Mouse (Mus musculus): ENCODE measurements around the gene Xrcc1. TPM values are rescaled to one million over a fixed set of nuclear protein-coding genes. Genes with fewer than 3 reads are reported as not detected.
"Not testable (repeated sequence)": the region's sequence is repeated elsewhere in the genome, so short reads cannot be mapped to it uniquely, and the experiment has no call there.

Xrcc1 gene
- polyA plus RNA-seq, 1 experiment from 2014 or later: 110 TPM

- Histone ChIP-seq H3K36me3 (peaks cover 7% of the 10 kb centered on the region; the same call in 1 of the 2 replicates), H3K4me3 (peak overlapping the region; percentile 43), H3K27ac (peak overlapping the region; percentile 43), H3K9ac (peak overlapping the region; percentile 5), H3K4me1 (peaks cover 26% of the 10 kb centered on the region), H3K27me3 (peaks cover 45% of the 10 kb centered on the region), H3K9me3 (no peaks in the 10 kb centered on the region), H3K4me2 (peak overlapping the region; percentile 63)
- WGBS: 2% methylated on average over 36 of the region's 36 CpGs
- ATAC-seq (ENCODE audit: insufficient number of reproducible peaks, low FRiP score, low TSS enrichment, low read depth): peak; percentile 35; the same call in 1 of the 2 replicates
Observed at GRCm38 (mm10) chr7:24610879-24611494, 64.9 kb downstream of the Xrcc1 start.

GRCm38 (mm10) chr7:24611709-24612108, 65.6 kb downstream of the Xrcc1 start:
- Histone ChIP-seq H3K9me3 (no peaks in the 10 kb centered on the region), H3K27me3 (peaks cover 45% of the 10 kb centered on the region), H3K4me2 (peak overlapping the region; percentile 63), H3K4me3 (peak overlapping the region; percentile 43), H3K27ac (no peak overlapping the region), H3K4me1 (peaks cover 26% of the 10 kb centered on the region), H3K9ac (no peak overlapping the region; the same call in 1 of the 2 replicates), H3K36me3 (peaks cover 7% of the 10 kb centered on the region; the same call in 1 of the 2 replicates)
- 12% methylated on average over 7 of the region's 7 CpGs for WGBS
- no peak for ATAC-seq (ENCODE audit: insufficient number of reproducible peaks, low FRiP score, low TSS enrichment, low read depth)

- H3K9ac ChIP-seq: no peak overlapping the region
- no peaks in the 10 kb centered on the region for H3K9me3 ChIP-seq
- peaks cover 45% of the 10 kb centered on the region for H3K27me3 ChIP-seq
- 3% methylated on average over 27 of the region's 27 CpGs for WGBS
- peak overlapping the region; percentile 28 for H3K4me2 ChIP-seq
- ATAC-seq (ENCODE audit: insufficient number of reproducible peaks, low FRiP score, low TSS enrichment, low read depth): no peak
- H3K4me1 ChIP-seq: peaks cover 26% of the 10 kb centered on the region
- no peak overlapping the region for H3K27ac ChIP-seq
- peak overlapping the region; percentile 25 for H3K4me3 ChIP-seq
- H3K36me3 ChIP-seq: peaks cover 7% of the 10 kb centered on the region; the same call in 1 of the 2 replicates
Observed at GRCm38 (mm10) chr7:24612308-24612910, 66.3 kb downstream of the Xrcc1 start.

GRCm38 (mm10) chr7:24614816-24615215, 68.7 kb downstream of the Xrcc1 start:
- WGBS: 76% methylated on average over 13 of the region's 13 CpGs
- Histone ChIP-seq H3K4me1 (peaks cover 30% of the 10 kb centered on the region), H3K9me3 (no peaks in the 10 kb centered on the region), H3K27me3 (peaks cover 36% of the 10 kb centered on the region), H3K27ac (no peak overlapping the region), H3K9ac (no peak overlapping the region), H3K4me3 (no peak overlapping the region), H3K36me3 (no peaks in the 10 kb centered on the region), H3K4me2 (no peak overlapping the region)
- ATAC-seq (ENCODE audit: insufficient number of reproducible peaks, low FRiP score, low TSS enrichment, low read depth): no peak

GRCm38 (mm10) chr7:24617763-24618162, 71.7 kb downstream of the Xrcc1 start:
- H3K27me3 ChIP-seq: peaks cover 9% of the 10 kb centered on the region
- H3K4me1 ChIP-seq: peaks cover 5% of the 10 kb centered on the region
- H3K4me3 ChIP-seq: no peak overlapping the region
- H3K9me3 ChIP-seq: no peaks in the 10 kb centered on the region; the same call in 1 of the 2 replicates
- H3K27ac ChIP-seq: no peak overlapping the region
- WGBS: 79% methylated on average over 8 of the region's 8 CpGs
- H3K36me3 ChIP-seq: no peaks in the 10 kb centered on the region
- no peak overlapping the region for H3K4me2 ChIP-seq
- ATAC-seq (ENCODE audit: insufficient number of reproducible peaks, low FRiP score, low TSS enrichment, low read depth): no peak
- no peak overlapping the region for H3K9ac ChIP-seq

GRCm38 (mm10) chr7:24618374-24618773, 72.3 kb downstream of the Xrcc1 start:
- 88% methylated on average over 8 of the region's 8 CpGs for WGBS
- H3K9me3 ChIP-seq; H3K9ac ChIP-seq; H3K4me2 ChIP-seq; ATAC-seq (ENCODE audit: insufficient number of reproducible peaks, low FRiP score, low TSS enrichment, low read depth); H3K36me3 ChIP-seq; H3K4me1 ChIP-seq; H3K27ac ChIP-seq; H3K27me3 ChIP-seq; H3K4me3 ChIP-seq: not testable (repeated sequence)

- no peak overlapping the region for H3K4me2 ChIP-seq
- H3K27ac ChIP-seq: no peak overlapping the region
- no peaks in the 10 kb centered on the region for H3K27me3 ChIP-seq
- no peaks in the 10 kb centered on the region; the same call in 1 of the 2 replicates for H3K9me3 ChIP-seq
- no peak overlapping the region for H3K4me3 ChIP-seq
- peaks cover 4% of the 10 kb centered on the region; the same call in 1 of the 2 replicates for H3K4me1 ChIP-seq
- no peak overlapping the region for H3K9ac ChIP-seq
- WGBS: 57% methylated on average over 13 of the region's 13 CpGs
- H3K36me3 ChIP-seq: no peaks in the 10 kb centered on the region
- no peak for ATAC-seq (ENCODE audit: insufficient number of reproducible peaks, low FRiP score, low TSS enrichment, low read depth)
Observed at GRCm38 (mm10) chr7:24619671-24620397, 73.7 kb downstream of the Xrcc1 start.

GRCm38 (mm10) chr7:24621193-24621592, 75.1 kb downstream of the Xrcc1 start:
- WGBS: 81% methylated on average over 3 of the region's 3 CpGs
- H3K27ac ChIP-seq: no peak overlapping the region
- H3K36me3 ChIP-seq: no peaks in the 10 kb centered on the region
- H3K9ac ChIP-seq: no peak overlapping the region
- no peaks in the 10 kb centered on the region for H3K27me3 ChIP-seq
- no peaks in the 10 kb centered on the region; the same call in 1 of the 2 replicates for H3K9me3 ChIP-seq
- peaks cover 4% of the 10 kb centered on the region; the same call in 1 of the 2 replicates for H3K4me1 ChIP-seq
- no peak overlapping the region for H3K4me3 ChIP-seq
- H3K4me2 ChIP-seq: no peak overlapping the region
- ATAC-seq (ENCODE audit: insufficient number of reproducible peaks, low FRiP score, low TSS enrichment, low read depth): no peak

- no peak overlapping the region for H3K4me2 ChIP-seq
Observed at GRCm38 (mm10) chr7:24622967-24623366, 76.9 kb downstream of the Xrcc1 start.

More at GRCm38 (mm10) chr7:24622967-24623366, 76.9 kb downstream of the Xrcc1 start:
- H3K9me3 ChIP-seq: no peaks in the 10 kb centered on the region; the same call in 1 of the 2 replicates
- no peaks in the 10 kb centered on the region for H3K27me3 ChIP-seq
- no peak overlapping the region for H3K27ac ChIP-seq
- WGBS: 82% methylated on average over 6 of the region's 6 CpGs
- peaks cover 4% of the 10 kb centered on the region; the same call in 1 of the 2 replicates for H3K4me1 ChIP-seq
- no peak overlapping the region for H3K9ac ChIP-seq
- no peak for ATAC-seq (ENCODE audit: insufficient number of reproducible peaks, low FRiP score, low TSS enrichment, low read depth)
- H3K4me3 ChIP-seq: no peak overlapping the region
- no peaks in the 10 kb centered on the region for H3K36me3 ChIP-seq

Other genes with a start within 250 kb of the Xrcc1 start
- 39.6 and 49.2 TPM in 2 replicates for gene Zfp61, start 245.1 kb upstream of the Xrcc1 start, polyA plus RNA-seq (2015; fragmentation: Nextera tagmentation; extraction: Ambion mirVana)
- 12.2 and 12.8 TPM in 2 replicates for gene Zfp94, start 229.6 kb upstream of the Xrcc1 start, polyA plus RNA-seq (2015; fragmentation: Nextera tagmentation; extraction: Ambion mirVana)
- gene Tescl, start 212.4 kb upstream of the Xrcc1 start, polyA plus RNA-seq (2015; fragmentation: Nextera tagmentation; extraction: Ambion mirVana): not detected in 2 replicates
- 55.8 and 59.7 TPM in 2 replicates for gene Lypd5, start 197.1 kb upstream of the Xrcc1 start, polyA plus RNA-seq (2015; fragmentation: Nextera tagmentation; extraction: Ambion mirVana)
- gene Kcnn4, start 176.0 kb upstream of the Xrcc1 start, polyA plus RNA-seq (2015; fragmentation: Nextera tagmentation; extraction: Ambion mirVana): 3.0 and 3.4 TPM in 2 replicates
- gene Smg9, start 146.7 kb upstream of the Xrcc1 start, polyA plus RNA-seq (2015; fragmentation: Nextera tagmentation; extraction: Ambion mirVana): 23.2 and 23.6 TPM in 2 replicates
- 0.17 TPM in 1 of 2 replicates, not detected in the other for gene Irgc1, start 94.0 kb upstream of the Xrcc1 start, polyA plus RNA-seq (2015; fragmentation: Nextera tagmentation; extraction: Ambion mirVana)
- gene Plaur, start 83.8 kb upstream of the Xrcc1 start, polyA plus RNA-seq (2015; fragmentation: Nextera tagmentation; extraction: Ambion mirVana): 8.1 and 10.1 TPM in 2 replicates
- 5.0 and 6.3 TPM in 2 replicates for gene Cadm4, start 64.3 kb upstream of the Xrcc1 start, polyA plus RNA-seq (2015; fragmentation: Nextera tagmentation; extraction: Ambion mirVana)
- 40.8 and 44.3 TPM in 2 replicates for gene Zfp428, start 39.3 kb upstream of the Xrcc1 start, polyA plus RNA-seq (2015; fragmentation: Nextera tagmentation; extraction: Ambion mirVana)
- gene AC161166.1, start 33.8 kb upstream of the Xrcc1 start, polyA plus RNA-seq (2015; fragmentation: Nextera tagmentation; extraction: Ambion mirVana): 0.32 TPM in 2 replicates
- gene Irgq, start 15.6 kb upstream of the Xrcc1 start, polyA plus RNA-seq (2015; fragmentation: Nextera tagmentation; extraction: Ambion mirVana): 8.2 and 8.3 TPM in 2 replicates
- 5.1 and 7.8 TPM in 2 replicates for gene Pinlyp, start 171 bp upstream of the Xrcc1 start, polyA plus RNA-seq (2015; fragmentation: Nextera tagmentation; extraction: Ambion mirVana)
- gene Ethe1, start 41.3 kb downstream of the Xrcc1 start, polyA plus RNA-seq (2015; fragmentation: Nextera tagmentation; extraction: Ambion mirVana): 28.0 and 28.7 TPM in 2 replicates
- 5.2 and 6.4 TPM in 2 replicates for gene Zfp575, start 41.4 kb downstream of the Xrcc1 start, polyA plus RNA-seq (2015; fragmentation: Nextera tagmentation; extraction: Ambion mirVana)
- 1.4 and 1.7 TPM in 2 replicates for gene Phldb3, start 64.5 kb downstream of the Xrcc1 start, polyA plus RNA-seq (2015; fragmentation: Nextera tagmentation; extraction: Ambion mirVana)
- gene Lypd3, start 90.3 kb downstream of the Xrcc1 start, polyA plus RNA-seq (2015; fragmentation: Nextera tagmentation; extraction: Ambion mirVana): 125 and 128 TPM in 2 replicates
- gene Tex101, start 130.4 kb downstream of the Xrcc1 start, polyA plus RNA-seq (2015; fragmentation: Nextera tagmentation; extraction: Ambion mirVana): not detected in 2 replicates
- gene BC049730, start 163.0 kb downstream of the Xrcc1 start, polyA plus RNA-seq (2015; fragmentation: Nextera tagmentation; extraction: Ambion mirVana): not detected in 2 replicates
- gene Gm4763, start 180.6 kb downstream of the Xrcc1 start, polyA plus RNA-seq (2015; fragmentation: Nextera tagmentation; extraction: Ambion mirVana): not detected in 2 replicates
- gene Cd177, start 214.0 kb downstream of the Xrcc1 start, polyA plus RNA-seq (2015; fragmentation: Nextera tagmentation; extraction: Ambion mirVana): 0.23 and 0.25 TPM in 2 replicates
- gene Ceacam10, start 230.9 kb downstream of the Xrcc1 start, polyA plus RNA-seq (2015; fragmentation: Nextera tagmentation; extraction: Ambion mirVana): 0.17 and 0.37 TPM in 2 replicates

All from limb, embryonic 15.5 days (tissue).